Mouse (Mus musculus): ENCODE results near the gene Tmem164. TPM values are rescaled to one million over a fixed set of nuclear protein-coding genes. Genes with fewer than 3 reads are reported as not detected.

The Tmem164 gene
- total and polyA plus RNA-seq, 2 experiments from 2014 or later = 15.8 to 38.2 TPM

DNA sequence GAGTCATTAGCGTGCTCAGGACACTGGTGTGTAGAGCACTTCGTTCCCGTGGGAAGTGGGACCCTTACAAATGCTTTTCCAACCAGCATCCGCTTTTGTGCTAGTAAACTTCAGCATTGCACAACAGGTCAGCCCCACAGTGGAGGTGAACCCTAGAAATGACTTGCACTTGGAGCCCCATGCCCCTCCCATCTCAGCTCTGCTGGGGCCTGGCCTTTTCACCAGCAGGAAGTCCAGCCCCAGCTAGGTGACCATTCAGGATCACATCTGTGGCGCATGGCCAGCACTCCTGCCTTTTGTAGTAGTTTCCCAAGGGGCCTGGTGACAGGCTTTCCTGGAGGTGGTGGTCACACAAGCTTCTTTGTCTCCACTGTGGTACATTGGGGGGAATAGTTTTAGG, 1.8 kb downstream of the Tmem164 start:
- no peak for TF ChIP-seq CTCF (IDR thresholded peaks at IDR 0.05)
- Histone ChIP-seq H3K4me3 (ENCODE audit: low read depth, low read length) (peak overlapping the region; percentile 59), H3K9me3 (ENCODE audit: low read length) (no peaks in the 10 kb centered on the region), H3K4me1 (ENCODE audit: insufficient read depth, low read length) (no peaks in the 10 kb centered on the region), H3K9ac (replicated peaks; ENCODE audit: low read length, poor library complexity, severe bottlenecking) (no peak overlapping the region), H3K4me2 (ENCODE audit: low read depth, low read length, poor library complexity, severe bottlenecking) (peak overlapping the region; percentile 68), H3K27me3 (ENCODE audit: insufficient read depth, low read length) (peaks cover 8% of the 10 kb centered on the region; the same call in 1 of the 2 replicates), H3K27ac (ENCODE audit: low read depth, low read length) (no peak overlapping the region), H3K36me3 (ENCODE audit: insufficient read depth, low read length) (no peaks in the 10 kb centered on the region)
- no peak for DNase-seq (ENCODE audit: low spot score)
- ATAC-seq (ENCODE audit: low FRiP score) = no peak
- WGBS = 65% methylated on average over 5 of the region's 5 CpGs

DNA sequence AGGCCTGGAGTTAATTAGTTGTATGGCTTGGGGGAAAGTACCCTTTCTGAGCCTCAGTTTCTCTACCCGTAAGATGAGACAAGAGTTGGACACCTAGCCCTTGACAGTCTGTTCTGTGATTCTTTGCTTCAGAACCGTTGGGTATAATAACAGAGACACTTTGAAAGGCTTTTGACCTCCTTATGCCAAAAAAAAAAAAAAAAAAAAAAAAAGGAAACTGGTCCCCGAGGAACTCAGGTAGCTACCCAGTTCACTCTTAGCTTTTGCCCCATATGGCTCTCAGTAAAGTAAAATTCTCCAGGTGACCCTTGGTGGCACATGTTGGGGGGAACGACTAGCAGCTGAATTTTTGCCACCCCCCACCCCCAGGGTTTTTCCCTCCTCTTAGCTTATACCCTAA, 3.5 kb downstream of the Tmem164 start:
- DNase-seq (ENCODE audit: low spot score) = no peak
- peaks cover 2% of the 10 kb centered on the region; the same call in 1 of the 2 replicates for H3K27me3 ChIP-seq (ENCODE audit: insufficient read depth, low read length)
- TF ChIP-seq CTCF (IDR thresholded peaks at IDR 0.05) = no peak
- ATAC-seq (ENCODE audit: low FRiP score) = no peak
- no peaks in the 10 kb centered on the region for H3K4me1 ChIP-seq (ENCODE audit: insufficient read depth, low read length)
- H3K4me3 ChIP-seq (ENCODE audit: low read depth, low read length) = no peak overlapping the region
- H3K4me2 ChIP-seq (ENCODE audit: low read depth, low read length, poor library complexity, severe bottlenecking) = no peak overlapping the region
- 44% methylated on average over 4 of the region's 4 CpGs for WGBS
- H3K27ac ChIP-seq (ENCODE audit: low read depth, low read length) = no peak overlapping the region
- no peaks in the 10 kb centered on the region for H3K9me3 ChIP-seq (ENCODE audit: low read length)
- no peak overlapping the region for H3K9ac ChIP-seq (replicated peaks; ENCODE audit: low read length, poor library complexity, severe bottlenecking)
- no peaks in the 10 kb centered on the region for H3K36me3 ChIP-seq (ENCODE audit: insufficient read depth, low read length)

DNA sequence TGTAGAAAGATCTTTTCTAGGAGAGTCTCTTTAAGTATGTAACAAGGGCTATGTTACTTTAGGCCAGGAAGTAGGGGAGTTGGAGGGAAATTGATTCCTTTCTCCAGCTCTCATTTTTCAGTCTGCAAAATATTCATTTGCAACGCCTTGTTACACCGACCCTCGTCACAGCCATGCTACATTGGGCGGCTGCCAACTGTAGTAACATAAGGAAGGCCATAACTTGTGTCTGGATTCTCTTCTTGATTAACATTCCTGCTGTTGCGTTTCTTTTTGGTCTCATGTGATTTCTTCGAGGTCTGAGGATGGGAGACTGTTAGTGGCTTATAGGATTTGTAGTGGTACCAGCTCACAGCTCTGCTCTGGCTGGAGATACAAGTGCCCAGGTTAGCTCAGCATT, 4.5 kb downstream of the Tmem164 start:
- no peaks in the 10 kb centered on the region for H3K9me3 ChIP-seq (ENCODE audit: low read length)
- no peaks in the 10 kb centered on the region for H3K36me3 ChIP-seq (ENCODE audit: insufficient read depth, low read length)
- H3K27me3 ChIP-seq (ENCODE audit: insufficient read depth, low read length) = no peaks in the 10 kb centered on the region
- ATAC-seq (ENCODE audit: low FRiP score) = no peak
- H3K4me3 ChIP-seq (ENCODE audit: low read depth, low read length) = no peak overlapping the region
- no peak for DNase-seq (ENCODE audit: low spot score)
- TF ChIP-seq CTCF (IDR thresholded peaks at IDR 0.05) = no peak
- H3K9ac ChIP-seq (replicated peaks; ENCODE audit: low read length, poor library complexity, severe bottlenecking) = no peak overlapping the region
- 55% methylated on average over 6 of the region's 6 CpGs for WGBS
- no peak overlapping the region for H3K27ac ChIP-seq (ENCODE audit: low read depth, low read length)
- no peaks in the 10 kb centered on the region for H3K4me1 ChIP-seq (ENCODE audit: insufficient read depth, low read length)
- no peak overlapping the region; the same call in 1 of the 2 replicates for H3K4me2 ChIP-seq (ENCODE audit: low read depth, low read length, poor library complexity, severe bottlenecking)

DNA sequence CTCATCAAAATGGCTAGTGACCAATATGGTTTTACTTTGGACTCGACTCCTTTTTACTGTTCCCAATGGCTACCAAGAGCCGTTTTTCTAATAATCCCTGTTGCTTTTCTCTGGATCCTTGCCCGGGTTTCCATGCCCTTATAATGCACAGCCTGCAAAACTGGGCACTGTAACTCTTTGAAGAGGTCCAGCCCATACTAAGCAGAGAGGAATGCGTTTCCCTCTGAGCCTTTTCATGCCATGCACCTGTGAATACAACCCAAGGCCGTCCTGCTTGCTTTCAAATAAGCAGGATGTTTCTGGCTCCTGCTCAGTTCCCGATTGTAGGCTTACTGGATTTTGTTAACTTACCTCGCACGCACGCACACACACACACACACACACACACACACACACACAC, 7.3 kb downstream of the Tmem164 start:
- Histone ChIP-seq H3K4me3 (ENCODE audit: low read depth, low read length) (no peak overlapping the region), H3K4me2 (ENCODE audit: low read depth, low read length, poor library complexity, severe bottlenecking) (no peak overlapping the region), H3K9me3 (ENCODE audit: low read length) (no peaks in the 10 kb centered on the region), H3K9ac (replicated peaks; ENCODE audit: low read length, poor library complexity, severe bottlenecking) (no peak overlapping the region), H3K27ac (ENCODE audit: low read depth, low read length) (no peak overlapping the region), H3K4me1 (ENCODE audit: insufficient read depth, low read length) (no peaks in the 10 kb centered on the region), H3K27me3 (ENCODE audit: insufficient read depth, low read length) (no peaks in the 10 kb centered on the region), H3K36me3 (ENCODE audit: insufficient read depth, low read length) (no peaks in the 10 kb centered on the region)
- TF ChIP-seq CTCF (IDR thresholded peaks at IDR 0.05) = no peak
- no peak for ATAC-seq (ENCODE audit: low FRiP score)
- no peak for DNase-seq (ENCODE audit: low spot score)
- WGBS = 71% methylated on average over 9 of the region's 9 CpGs

DNA sequence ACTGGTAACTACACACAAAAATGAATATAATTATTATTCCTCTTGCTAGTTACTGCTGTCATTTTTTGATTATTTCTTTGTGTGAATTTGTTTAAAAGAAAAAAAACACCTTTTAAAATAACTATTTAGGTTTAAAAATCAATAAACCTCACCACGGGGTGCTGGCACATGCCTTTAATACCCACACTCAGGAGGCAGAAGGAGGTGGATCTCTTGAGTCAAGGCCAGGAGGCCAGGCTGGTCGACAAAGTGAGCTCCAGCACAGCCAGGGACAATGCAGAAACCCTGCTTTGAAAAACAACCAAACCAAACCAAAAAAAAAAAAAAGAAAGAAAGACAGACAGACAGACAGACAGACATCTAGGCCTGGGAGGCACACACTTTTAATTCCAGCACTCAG, 12.1 kb downstream of the Tmem164 start:
- Histone ChIP-seq H3K4me3 (ENCODE audit: low read depth, low read length) (no peak overlapping the region), H3K27me3 (ENCODE audit: insufficient read depth, low read length) (peaks cover 3% of the 10 kb centered on the region; the same call in 1 of the 2 replicates), H3K27ac (ENCODE audit: low read depth, low read length) (no peak overlapping the region), H3K9me3 (ENCODE audit: low read length) (no peaks in the 10 kb centered on the region), H3K4me1 (ENCODE audit: insufficient read depth, low read length) (no peaks in the 10 kb centered on the region), H3K36me3 (ENCODE audit: insufficient read depth, low read length) (no peaks in the 10 kb centered on the region), H3K9ac (replicated peaks; ENCODE audit: low read length, poor library complexity, severe bottlenecking) (no peak overlapping the region), H3K4me2 (ENCODE audit: low read depth, low read length, poor library complexity, severe bottlenecking) (no peak overlapping the region)
- 38% methylated on average over 2 of the region's 2 CpGs for WGBS
- no peak for TF ChIP-seq CTCF (IDR thresholded peaks at IDR 0.05)
- ATAC-seq (ENCODE audit: low FRiP score) (no peak), DNase-seq (ENCODE audit: low spot score) (no peak)

DNA sequence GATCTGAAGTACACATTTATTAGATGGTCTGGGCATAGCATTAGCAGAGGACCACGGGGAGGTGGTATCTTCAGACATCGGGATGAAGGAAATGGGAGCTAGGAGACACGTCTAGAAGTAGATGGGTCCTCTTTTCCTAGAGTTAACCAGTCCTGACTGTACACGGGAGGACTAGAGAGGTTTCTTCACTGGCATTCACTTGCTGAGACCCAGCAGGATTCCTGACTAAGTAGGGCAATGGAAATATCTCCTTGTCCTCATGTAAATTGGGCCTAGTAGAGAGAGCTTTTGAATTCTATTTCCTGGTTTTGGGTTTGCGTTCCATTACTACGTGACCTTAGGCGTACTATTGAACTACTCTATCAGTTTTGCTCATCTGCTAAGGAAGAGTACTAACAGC, 13.1 kb downstream of the Tmem164 start:
- no peak overlapping the region for H3K9ac ChIP-seq (replicated peaks; ENCODE audit: low read length, poor library complexity, severe bottlenecking)
- no peak overlapping the region for H3K4me2 ChIP-seq (ENCODE audit: low read depth, low read length, poor library complexity, severe bottlenecking)
- H3K4me1 ChIP-seq (ENCODE audit: insufficient read depth, low read length) = no peaks in the 10 kb centered on the region
- no peaks in the 10 kb centered on the region for H3K9me3 ChIP-seq (ENCODE audit: low read length)
- H3K27me3 ChIP-seq (ENCODE audit: insufficient read depth, low read length) = peaks cover 7% of the 10 kb centered on the region; the same call in 1 of the 2 replicates
- H3K27ac ChIP-seq (ENCODE audit: low read depth, low read length) = no peak overlapping the region
- DNase-seq (ENCODE audit: low spot score) = no peak
- no peaks in the 10 kb centered on the region for H3K36me3 ChIP-seq (ENCODE audit: insufficient read depth, low read length)
- no peak for TF ChIP-seq CTCF (IDR thresholded peaks at IDR 0.05)
- H3K4me3 ChIP-seq (ENCODE audit: low read depth, low read length) = no peak overlapping the region
- ATAC-seq (ENCODE audit: low FRiP score) = no peak
- WGBS = 91% methylated on average over 7 of the region's 7 CpGs

All from midbrain, postnatal 0 days (tissue).